Mouse (Mus musculus) lung, adult 2 months (tissue): ENCODE measurements around the gene Hyal5. TPM values are rescaled to one million over a fixed set of nuclear protein-coding genes. Genes with fewer than 3 reads are reported as not detected.

Source experiments
- DNase-seq: peaks from one replicate; pipeline ENCODE4 v3.0.0; 2022
- H3K4me1 ChIP-seq: fragments of 200-500 bp; 2 replicates; pipeline ENCODE4 v1.6.1; 2011; ENCODE audit warnings: low read length; ENCODE audit not compliant: control insufficient read depth, insufficient read depth
- H3K4me3 ChIP-seq: fragments of 200-500 bp; replicated peaks from 2 replicates; pipeline ENCODE3; 2011; ENCODE audit warnings: low read depth, mild to moderate bottlenecking, control low read depth, low read length; ENCODE audit errors: extremely low read depth
- CTCF ChIP-seq: fragments of 200-500 bp; IDR thresholded peaks from 2 replicates; pipeline ENCODE4 v1.5.1; 2011; ENCODE audit warnings: mild to moderate bottlenecking, low read length, control low read depth; ENCODE audit not compliant: insufficient read depth
- POLR2A ChIP-seq: fragments of 200-500 bp; IDR thresholded peaks from 2 replicates; pipeline ENCODE4 v1.6.1; 2011; ENCODE audit warnings: low read depth, mild to moderate bottlenecking, control low read depth, low read length, borderline replicate concordance; ENCODE audit errors: extremely low read depth
- WGBS: fragments of 180-500 bp; shearing (Covaris S2); methylation state at CpG from one replicate; pipeline ENCODE4 v1.1.7; 2018; 5-methylcytosine and 5-hydroxymethylcytosine counted together
- polyA plus RNA-seq: library from polyadenylated mRNA; depleted of rRNA; stranded (reverse); fragments of >200 nt; gene quantifications from 2 replicates; pipeline ENCODE4 v1.2.3, GENCODE M21; 2012; rRNA removed

Gene Hyal5
- polyA plus RNA-seq, 1 experiment = not detected

- Histone ChIP-seq H3K4me3 (no peak overlapping the region), H3K4me1 (no peaks in the 10 kb centered on the region)
- TF ChIP-seq POLR2A (no peak), CTCF (no peak)
- WGBS = 90% methylated on average over 11 of the region's 11 CpGs
- no peak for DNase-seq
These were observed 67.4 kb downstream of the Hyal5 start for GRCm38 (mm10) chr6:24925076-24925785.

Other genes starting within 250 kb of the Hyal5 start
- 70.0 and 123 TPM in 2 replicates for gene Wasl, start 193.0 kb upstream of the Hyal5 start, polyA plus RNA-seq
- not detected in 2 replicates for gene Hyal6, start 124.8 kb upstream of the Hyal5 start, polyA plus RNA-seq
- not detected in 2 replicates for gene Hyal4, start 109.7 kb upstream of the Hyal5 start, polyA plus RNA-seq
- gene Spam1, start 66.8 kb upstream of the Hyal5 start, polyA plus RNA-seq = not detected in 2 replicates
- gene Tmem229a, start 98.3 kb downstream of the Hyal5 start, polyA plus RNA-seq = 0.14 and 0.15 TPM in 2 replicates